13 mouse cellular contexts compared by ENCODE assay signal in the genomic region with DNA sequence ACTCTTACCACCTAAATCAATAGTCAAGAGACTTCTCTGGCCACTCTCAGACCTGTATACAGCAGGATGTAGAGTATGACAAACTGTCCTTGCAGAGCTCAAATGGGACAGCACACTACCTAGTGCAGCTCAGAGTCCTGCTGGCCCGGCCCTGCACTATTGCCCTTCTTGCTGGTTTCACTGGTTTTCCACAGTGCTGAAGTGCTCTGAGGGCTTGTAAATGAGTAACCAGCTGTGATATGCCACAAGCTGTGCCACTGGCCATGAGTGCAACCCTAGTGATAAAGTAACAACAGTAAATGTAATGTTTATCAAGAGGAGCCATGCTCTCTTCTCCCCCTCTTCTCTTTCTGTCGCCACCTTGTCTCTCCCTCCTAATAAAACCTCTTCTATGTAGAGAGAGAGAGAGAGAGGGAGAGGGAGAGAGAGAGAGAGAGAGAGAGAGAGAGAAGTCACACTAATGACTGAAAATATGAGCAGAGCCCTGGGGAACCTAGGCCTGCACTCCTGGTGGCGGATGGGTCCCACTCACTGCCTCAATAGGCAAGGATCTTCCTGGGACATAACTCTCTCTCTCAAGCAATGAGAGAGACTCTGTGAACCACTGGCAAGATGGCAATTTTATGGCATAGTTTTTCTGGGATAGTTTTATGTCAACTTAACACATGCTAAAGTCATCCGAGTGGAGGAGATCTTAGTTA. TPM values are rescaled to one million over a fixed set of nuclear protein-coding genes. Genes with fewer than 3 reads are reported as not detected.
DNase-seq lines count a peak whose midpoint lies in the region; ATAC-seq and TF ChIP-seq lines count a peak whose summit lies in the region.
"Had no signal": no experiment of that assay in that cellular context is flagged by ENCODE, and none has a peak within 500 bp of the region (broad histone marks: within the 10 kb centered on the region; RNA-seq: fewer than 3 reads in every experiment).

No protein-coding gene starts in this region.

- intact Hi-C loops in heart, postnatal 10 days (cut with DNase I) = no loop called here

- no peak overlapping the region for H3K9ac ChIP-seq in intestine, embryonic 15.5 days
- no peak overlapping the region for H3K9ac ChIP-seq in liver, adult 2 months (ENCODE audit: low read depth, low read length)
- H3K9ac ChIP-seq: hindbrain, embryonic 12.5 days; lung, embryonic 15.5 days; neural tube, embryonic 15.5 days had no signal

- no peaks in the 10 kb centered on the region for H3K27me3 ChIP-seq in intestine, embryonic 15.5 days (replicated peaks)
- H3K27me3 ChIP-seq in liver, adult 2 months (ENCODE audit: control insufficient read depth, insufficient read depth, low read length) = no peaks in the 10 kb centered on the region
- H3K27me3 ChIP-seq in small intestine, adult 2 months (ENCODE audit: control insufficient read depth, insufficient read depth, low read length) = no peaks in the 10 kb centered on the region
- H3K27me3 ChIP-seq: hindbrain, embryonic 12.5 days; lung, embryonic 15.5 days; neural tube, embryonic 15.5 days had no signal

- TF ChIP-seq CTCF in liver, adult 2 months (IDR thresholded peaks at IDR 0.05; ENCODE audit: low read depth, low read length) = no peak
- TF ChIP-seq CTCF in small intestine, adult 2 months (IDR thresholded peaks at IDR 0.05; ENCODE audit: extremely low read depth, insufficient read length, insufficient replicate concordance, low read depth, low read length) = no peak

- peak; percentile 30 to 52 for DNase-seq in kidney, adult 8-10 months
- DNase-seq in liver, adult 2 months (ENCODE audit: extremely low read depth, low read depth, low spot score) = peak; percentile 96
- DNase-seq in heart, postnatal 10 days = no peak
- no peak for DNase-seq in thymus, postnatal 25 days
- DNase-seq in spleen, postnatal 36 days (ENCODE audit: low spot score in 2 of 2) = no peak
- DNase-seq: cerebellum, adult 2 months; right cerebral cortex, adult 18-20 months; thymus, postnatal 36 days had no signal

- 0 out of 2 replicates have a peak, but pooled peaks cover 3% of the 10 kb centered on the region for H3K4me1 ChIP-seq in intestine, embryonic 15.5 days (replicated peaks)
- peaks cover 10% of the 10 kb centered on the region for H3K4me1 ChIP-seq in liver, adult 2 months (ENCODE audit: control insufficient read depth, insufficient read depth, low read length)
- H3K4me1 ChIP-seq in small intestine, adult 2 months (ENCODE audit: control insufficient read depth, insufficient read depth, insufficient read length, low read length) = peaks cover 11% of the 10 kb centered on the region
- H3K4me1 ChIP-seq: hindbrain, embryonic 12.5 days; lung, embryonic 15.5 days; neural tube, embryonic 15.5 days had no signal

- H3K9me3 ChIP-seq in intestine, embryonic 15.5 days = no peaks in the 10 kb centered on the region
- H3K9me3 ChIP-seq: hindbrain, embryonic 12.5 days; lung, embryonic 15.5 days; neural tube, embryonic 15.5 days had no signal

- H3K79me2 ChIP-seq in liver, adult 2 months (ENCODE audit: control insufficient read depth, insufficient read depth, low read length) = peaks cover 4% of the 10 kb centered on the region; the same call in 1 of the 2 replicates

- H3K36me3 ChIP-seq in intestine, embryonic 15.5 days = peaks cover 35% of the 10 kb centered on the region
- H3K36me3 ChIP-seq in liver, adult 2 months (ENCODE audit: control insufficient read depth, insufficient read depth, low read length) = peaks cover 45% of the 10 kb centered on the region
- H3K36me3 ChIP-seq in small intestine, adult 2 months (ENCODE audit: control insufficient read depth, insufficient read depth, low read length) = peaks cover 58% of the 10 kb centered on the region

- peak overlapping the region; percentile 37 for H3K27ac ChIP-seq in intestine, embryonic 15.5 days
- H3K27ac ChIP-seq in liver, adult 2 months (replicated peaks; ENCODE audit: insufficient read depth, low read depth, low read length) = peak overlapping the region; percentile 77
- H3K27ac ChIP-seq in small intestine, adult 2 months (ENCODE audit: insufficient read depth, low read depth, low read length) = peak overlapping the region; percentile 41
- H3K27ac ChIP-seq: hindbrain, embryonic 12.5 days; lung, embryonic 15.5 days; neural tube, embryonic 15.5 days had no signal

- ATAC-seq in intestine, embryonic 15.5 days = peak; percentile 96

- no peak for TF ChIP-seq POLR2A in liver, adult 2 months (IDR thresholded peaks at IDR 0.05; ENCODE audit: extremely low read depth, insufficient read depth, low read length)
- TF ChIP-seq POLR2A in small intestine, adult 2 months (IDR thresholded peaks at IDR 0.05; ENCODE audit: low read depth, low read length) = no peak

- WGBS in intestine, embryonic 15.5 days = 72% methylated on average over 3 of the region's 4 CpGs
- WGBS in liver, adult 2 months = 59% methylated on average over 4 of the region's 4 CpGs
- WGBS in small intestine, adult 2 months = 38% methylated on average over 4 of the region's 4 CpGs

- no peak overlapping the region for H3K4me3 ChIP-seq in intestine, embryonic 15.5 days (replicated peaks)
- no peak overlapping the region for H3K4me3 ChIP-seq in liver, adult 2 months (ENCODE audit: insufficient read depth, low read depth, low read length)
- no peak overlapping the region for H3K4me3 ChIP-seq in small intestine, adult 2 months (ENCODE audit: low read depth, low read length)
- H3K4me3 ChIP-seq: hindbrain, embryonic 12.5 days; lung, embryonic 15.5 days; neural tube, embryonic 15.5 days had no signal

- no peak overlapping the region for H3K4me2 ChIP-seq in intestine, embryonic 15.5 days (replicated peaks)
- H3K4me2 ChIP-seq: hindbrain, embryonic 12.5 days; lung, embryonic 15.5 days; neural tube, embryonic 15.5 days had no signal

RNA-seq across cellular contexts. Expression of a gene that starts 19.5 kb away (rescaled TPM):
- polyA plus RNA-seq in intestine, embryonic 15.5 days (2015; fragmentation: Nextera tagmentation; extraction: Ambion mirVana) = 5.5 and 6.3 TPM in 2 replicates
- total RNA-seq in liver, adult 2 months (2014; rRNA removed) = 3.0 and 4.1 TPM in 2 replicates
- polyA plus RNA-seq in liver, adult 2 months (2012; rRNA removed) = 5.8 and 6.7 TPM in 2 replicates
- 6.5 and 11.0 TPM in 2 replicates for polyA plus RNA-seq in small intestine, adult 2 months (2012; rRNA removed)
- 10 to 100 TPM; 31.1 to 32.2 TPM for total RNA-seq in heart, postnatal 10 days (2021)

Comparison
In these comparisons a context has a peak if more than half of its experiments do, and no peak if none do; other contexts are left out.
1. DNase-seq: peak in kidney, adult 8-10 months (2 of 2) and liver, adult 2 months (single experiment); none in heart, postnatal 10 days (0 of 2), thymus, postnatal 25 days (single experiment) and spleen, postnatal 36 days (0 of 2).
2. Peak in every context shown above with its lines, with median percentiles within 50 percentile points of each other: H3K27ac ChIP-seq.